Mouse (Mus musculus) frontal cortex, postnatal 25 days (tissue): ENCODE measurements at regions not wholly inside any gene's neighbourhood (a gene's known extent, or its start where the extent isn't known, plus 50 kb on each side); places are given as distances from the start of the nearest gene placed in this dataset.

ENCODE experiments used
- DNase-seq, 2 experiments: peaks; one replicate each; pipeline ENCODE4 v3.0.0; 2022; ENCODE audit warnings: low spot score in 2 of 2

GRCm38 (mm10) chrX:51913247-51913646 is 59.3 kb downstream of the 1700080O16Rik start:
- peak; percentile 19 to 50 for DNase-seq

GRCm38 (mm10) chrX:51911566-51911965 is 61.0 kb downstream of the 1700080O16Rik start:
- DNase-seq = no peak

GRCm38 (mm10) chrX:51910576-51910975 is 62.0 kb downstream of the 1700080O16Rik start:
- no peak for DNase-seq

GRCm38 (mm10) chrX:51898445-51898844 is 74.1 kb downstream of the 1700080O16Rik start:
- DNase-seq = no peak

- DNase-seq = no peak
Observed at GRCm38 (mm10) chrX:51897059-51897458, 75.5 kb downstream of the 1700080O16Rik start.

- DNase-seq = no peak
Observed at GRCm38 (mm10) chrX:51895646-51896190, 76.9 kb downstream of the 1700080O16Rik start.

GRCm38 (mm10) chrX:51892716-51893115 is 79.9 kb downstream of the 1700080O16Rik start:
- no peak for DNase-seq

GRCm38 (mm10) chrX:51886129-51886528 is 85.1 kb upstream of the Usp26 start:
- no peak for DNase-seq
